Mouse (Mus musculus) bone marrow macrophage, adult 2 months (primary cell): ENCODE measurements around the gene Sez6l.

Experiments used
- CTCF ChIP-seq: IDR thresholded peaks from 2 replicates; pipeline ENCODE4 v1.5.1; 2012; ENCODE audit warnings: low read depth, mild to moderate bottlenecking, low read length, moderate library complexity
- POLR2A ChIP-seq: IDR thresholded peaks from 2 replicates; pipeline ENCODE4 v1.6.1; 2012; ENCODE audit warnings: mild to moderate bottlenecking, low read depth, low read length, borderline replicate concordance

- TF ChIP-seq POLR2A, result no peak
- no peak for TF ChIP-seq CTCF
Observed at GRCm38 (mm10) chr5:112548846-112549620, 28.0 kb downstream of the Sez6l start.
